Mouse (Mus musculus) neural tube, embryonic 13.5 days (tissue): Measurements from ENCODE around the gene Tmprss7. TPM values are rescaled to one million over a fixed set of nuclear protein-coding genes. Genes with fewer than 3 reads are reported as not detected.

Experiments used
- ATAC-seq: fragments of 200-750 bp; cut with Nextera tagmentation; 2 replicates; pipeline ENCODE4 v1.8.0; 2017; ENCODE audit warnings: low read depth, mild to moderate bottlenecking, moderate TSS enrichment, moderate library complexity
- H3K27ac ChIP-seq: fragments of 300-500 bp; sonication (generic); replicated peaks from 2 replicates; pipeline ENCODE4 v1.5.1; 2015; ENCODE audit warnings: moderate library complexity, mild to moderate bottlenecking, inconsistent platforms
- H3K27me3 ChIP-seq: fragments of 300-500 bp; sonication (generic); 2 replicates; pipeline ENCODE4 v1.6.1; 2015; ENCODE audit warnings: mild to moderate bottlenecking, inconsistent platforms
- H3K36me3 ChIP-seq: fragments of 300-500 bp; sonication (generic); 2 replicates; pipeline ENCODE4 v1.6.1; 2015; ENCODE audit warnings: mild to moderate bottlenecking, inconsistent platforms
- H3K4me1 ChIP-seq: fragments of 300-500 bp; sonication (generic); replicated peaks from 2 replicates; pipeline ENCODE4 v1.6.1; 2015; ENCODE audit warnings: inconsistent platforms
- H3K4me2 ChIP-seq: fragments of 300-500 bp; sonication (generic); 2 replicates; pipeline ENCODE4 v1.6.1; 2015; ENCODE audit warnings: inconsistent platforms, mild to moderate bottlenecking, moderate library complexity
- H3K4me3 ChIP-seq: fragments of 300-500 bp; sonication (generic); 2 replicates; pipeline ENCODE4 v1.5.1; 2015; ENCODE audit warnings: mild to moderate bottlenecking, inconsistent platforms
- H3K9ac ChIP-seq: fragments of 300-500 bp; sonication (generic); 2 replicates; pipeline ENCODE4 v1.6.1; 2015; ENCODE audit warnings: moderate library complexity, mild to moderate bottlenecking, inconsistent platforms
- H3K9me3 ChIP-seq: fragments of 300-500 bp; sonication (generic); 2 replicates; pipeline ENCODE4 v1.6.1; 2016; ENCODE audit warnings: inconsistent platforms
- WGBS: fragments of 180-500 bp; shearing (Covaris S2); methylation state at CpG from one replicate; pipeline ENCODE4 v1.1.7; 2015; 5-methylcytosine and 5-hydroxymethylcytosine counted together
- polyA plus RNA-seq: library from polyadenylated mRNA; unstranded; fragments of >200 nt; fragmentation: Nextera tagmentation; extraction: Ambion mirVana; gene quantifications from 2 replicates; pipeline ENCODE4 v1.2.1, GENCODE M21; 2015

Gene Tmprss7
- polyA plus RNA-seq, 1 experiment from 2014 or later = 0.24 TPM

GRCm38 (mm10) chr16:45644380-45644779, 49.1 kb downstream of the Tmprss7 start:
- Histone ChIP-seq H3K27me3 (no peaks in the 10 kb centered on the region), H3K27ac (no peak overlapping the region), H3K9me3 (no peaks in the 10 kb centered on the region), H3K36me3 (no peaks in the 10 kb centered on the region), H3K9ac (no peak overlapping the region), H3K4me1 (no peaks in the 10 kb centered on the region), H3K4me3 (no peak overlapping the region), H3K4me2 (no peak overlapping the region)
- 72% methylated on average over 6 of the region's 6 CpGs for WGBS
- no peak for ATAC-seq

DNA sequence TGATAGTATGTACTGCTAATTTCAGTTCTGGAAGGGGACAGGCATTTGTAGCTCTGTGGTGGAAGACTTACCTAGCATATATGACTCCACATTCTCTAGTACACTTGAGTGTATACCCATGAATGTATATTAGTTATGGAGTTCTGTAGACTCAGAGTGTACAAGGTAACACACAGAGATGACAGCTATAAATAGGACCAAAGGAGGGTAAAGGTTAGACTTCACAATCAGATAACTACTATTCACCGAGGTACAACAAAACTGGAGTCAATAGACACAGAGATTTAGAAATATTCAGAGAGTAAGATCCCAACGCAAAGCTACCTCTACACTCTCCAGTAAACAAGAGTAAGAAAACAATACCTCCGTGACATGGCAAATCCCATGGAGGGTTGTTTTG, 49.5 kb downstream of the Tmprss7 start:
- Histone ChIP-seq H3K9me3 (no peaks in the 10 kb centered on the region), H3K36me3 (no peaks in the 10 kb centered on the region), H3K4me1 (no peaks in the 10 kb centered on the region), H3K4me2 (no peak overlapping the region), H3K27me3 (no peaks in the 10 kb centered on the region), H3K4me3 (no peak overlapping the region), H3K9ac (no peak overlapping the region), H3K27ac (no peak overlapping the region)
- ATAC-seq = no peak
- 89% methylated on average over 3 of the region's 3 CpGs for WGBS

DNA sequence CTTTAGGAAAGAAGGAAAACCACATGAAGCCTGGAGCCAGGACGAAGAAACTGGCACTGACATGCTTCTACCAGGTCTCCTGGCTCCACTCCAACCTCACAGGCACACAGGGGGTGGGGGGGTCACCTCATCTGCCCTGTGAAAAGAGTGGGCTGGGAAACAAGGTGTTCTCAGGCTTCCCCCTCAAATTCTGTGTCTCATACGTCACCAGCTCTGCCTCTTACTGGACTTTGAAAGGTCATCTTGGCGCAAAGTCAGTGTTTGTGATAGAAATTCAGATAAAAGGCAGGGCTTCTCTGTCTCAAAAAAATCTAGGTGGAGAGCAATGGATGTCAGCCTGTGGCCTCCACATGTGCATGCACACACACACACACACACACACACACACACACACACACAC, 52.2 kb downstream of the Tmprss7 start:
- Histone ChIP-seq H3K9ac (no peak overlapping the region), H3K4me2 (no peak overlapping the region), H3K27me3 (no peaks in the 10 kb centered on the region), H3K9me3 (no peaks in the 10 kb centered on the region), H3K27ac (no peak overlapping the region), H3K4me3 (no peak overlapping the region), H3K4me1 (no peaks in the 10 kb centered on the region), H3K36me3 (no peaks in the 10 kb centered on the region)
- WGBS = 71% methylated on average over 3 of the region's 3 CpGs
- ATAC-seq = no peak

DNA sequence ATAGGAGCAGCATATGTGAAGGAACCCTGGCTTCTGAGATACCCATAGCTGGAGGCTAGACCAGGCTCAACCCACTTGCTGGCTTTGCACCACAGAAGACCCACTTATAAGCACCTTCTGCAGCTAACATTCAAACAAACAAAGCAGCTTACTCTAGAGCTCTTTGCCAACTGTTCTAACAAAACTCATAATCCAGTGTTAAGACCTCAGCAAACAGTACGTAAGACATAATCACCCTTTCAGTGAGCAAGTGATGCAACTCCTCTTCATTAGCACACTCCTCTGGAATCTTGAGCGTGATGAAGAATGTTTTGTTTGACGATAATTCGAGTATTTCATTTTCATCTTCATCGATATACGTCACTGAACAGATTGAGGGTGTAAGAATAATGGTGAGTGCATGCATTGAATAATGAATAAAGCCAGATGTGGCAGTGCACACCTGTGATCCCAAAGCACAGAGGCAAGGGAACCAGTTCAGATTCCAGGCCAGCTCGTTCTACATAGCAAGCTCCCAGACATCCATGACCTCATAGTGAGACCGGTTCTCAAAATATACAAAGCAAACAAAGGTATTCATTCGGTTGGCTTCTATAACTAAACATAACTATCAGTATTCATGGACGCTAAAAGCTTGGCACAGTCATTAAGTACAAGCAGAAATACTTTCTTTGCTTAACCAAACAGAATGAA, 53.2 kb downstream of the Tmprss7 start:
- Histone ChIP-seq H3K36me3 (no peaks in the 10 kb centered on the region), H3K9me3 (no peaks in the 10 kb centered on the region), H3K4me2 (no peak overlapping the region), H3K9ac (no peak overlapping the region), H3K4me1 (no peaks in the 10 kb centered on the region), H3K27me3 (no peaks in the 10 kb centered on the region), H3K4me3 (no peak overlapping the region), H3K27ac (no peak overlapping the region)
- no peak for ATAC-seq
- 85% methylated on average over 10 of the region's 10 CpGs for WGBS

GRCm38 (mm10) chr16:45635826-45636225, 57.6 kb downstream of the Tmprss7 start:
- no peaks in the 10 kb centered on the region for H3K4me1 ChIP-seq
- no peak overlapping the region for H3K27ac ChIP-seq
- H3K4me2 ChIP-seq = no peak overlapping the region
- H3K9me3 ChIP-seq = no peaks in the 10 kb centered on the region
- no peaks in the 10 kb centered on the region for H3K27me3 ChIP-seq
- 86% methylated on average over 2 of the region's 2 CpGs for WGBS
- no peak for ATAC-seq
- H3K36me3 ChIP-seq = no peaks in the 10 kb centered on the region
- H3K9ac ChIP-seq = no peak overlapping the region
- H3K4me3 ChIP-seq = no peak overlapping the region

GRCm38 (mm10) chr16:45632420-45632819, 61.0 kb downstream of the Tmprss7 start:
- H3K36me3 ChIP-seq = no peaks in the 10 kb centered on the region
- 63% methylated on average over 4 of the region's 4 CpGs for WGBS
- no peak overlapping the region for H3K9ac ChIP-seq
- ATAC-seq = no peak
- H3K9me3 ChIP-seq = no peaks in the 10 kb centered on the region
- no peaks in the 10 kb centered on the region for H3K27me3 ChIP-seq
- H3K4me3 ChIP-seq = no peak overlapping the region
- no peak overlapping the region for H3K4me2 ChIP-seq
- no peaks in the 10 kb centered on the region for H3K4me1 ChIP-seq
- no peak overlapping the region for H3K27ac ChIP-seq

- no peaks in the 10 kb centered on the region for H3K36me3 ChIP-seq
- no peaks in the 10 kb centered on the region for H3K9me3 ChIP-seq
- peak; percentile 84; the same call in 1 of the 2 replicates for ATAC-seq
- H3K27me3 ChIP-seq = no peaks in the 10 kb centered on the region
- H3K9ac ChIP-seq = no peak overlapping the region
- no peak overlapping the region for H3K4me3 ChIP-seq
- H3K4me2 ChIP-seq = no peak overlapping the region
- WGBS = 50% methylated on average over 5 of the region's 5 CpGs
- no peak overlapping the region for H3K27ac ChIP-seq
- H3K4me1 ChIP-seq = no peaks in the 10 kb centered on the region
Observed at GRCm38 (mm10) chr16:45630347-45630960, 63.0 kb downstream of the Tmprss7 start.

GRCm38 (mm10) chr16:45629497-45630105, 63.9 kb downstream of the Tmprss7 start:
- no peak overlapping the region for H3K4me3 ChIP-seq
- no peak overlapping the region for H3K4me2 ChIP-seq
- no peak overlapping the region for H3K9ac ChIP-seq
- no peaks in the 10 kb centered on the region for H3K27me3 ChIP-seq
- H3K36me3 ChIP-seq = no peaks in the 10 kb centered on the region
- WGBS = 75% methylated on average over 8 of the region's 8 CpGs
- H3K4me1 ChIP-seq = no peaks in the 10 kb centered on the region
- H3K9me3 ChIP-seq = no peaks in the 10 kb centered on the region
- H3K27ac ChIP-seq = no peak overlapping the region
- ATAC-seq = no peak

- H3K9me3 ChIP-seq = no peaks in the 10 kb centered on the region
- H3K27ac ChIP-seq = no peak overlapping the region
- H3K27me3 ChIP-seq = no peaks in the 10 kb centered on the region
- no peaks in the 10 kb centered on the region for H3K36me3 ChIP-seq
- no peak overlapping the region for H3K9ac ChIP-seq
- H3K4me1 ChIP-seq = no peaks in the 10 kb centered on the region
- WGBS = 84% methylated on average over 2 of the region's 2 CpGs
- ATAC-seq = no peak
- H3K4me2 ChIP-seq = no peak overlapping the region
- no peak overlapping the region for H3K4me3 ChIP-seq
Observed at GRCm38 (mm10) chr16:45625342-45625741, 68.1 kb downstream of the Tmprss7 start.

DNA sequence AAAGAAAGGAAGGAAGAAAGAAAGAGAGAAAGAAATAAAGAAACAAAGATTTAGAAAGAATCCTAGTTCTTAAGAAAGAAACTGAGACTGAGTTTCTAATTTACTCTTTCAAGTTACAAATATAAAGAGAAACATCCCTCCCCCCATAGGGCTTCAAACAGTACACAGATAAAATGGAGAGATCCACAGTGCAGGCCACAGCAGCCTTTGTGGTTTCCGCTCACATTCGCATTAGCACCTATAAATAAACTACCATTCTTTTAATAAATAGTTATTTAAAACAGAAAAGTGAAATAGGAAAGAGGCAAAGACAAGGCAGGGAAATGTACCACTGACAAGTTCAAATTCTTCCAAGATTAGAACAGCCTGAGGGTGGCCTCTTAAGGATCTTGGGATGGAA, 68.7 kb downstream of the Tmprss7 start:
- 85% methylated on average over 2 of the region's 2 CpGs for WGBS
- no peak for ATAC-seq

DNA sequence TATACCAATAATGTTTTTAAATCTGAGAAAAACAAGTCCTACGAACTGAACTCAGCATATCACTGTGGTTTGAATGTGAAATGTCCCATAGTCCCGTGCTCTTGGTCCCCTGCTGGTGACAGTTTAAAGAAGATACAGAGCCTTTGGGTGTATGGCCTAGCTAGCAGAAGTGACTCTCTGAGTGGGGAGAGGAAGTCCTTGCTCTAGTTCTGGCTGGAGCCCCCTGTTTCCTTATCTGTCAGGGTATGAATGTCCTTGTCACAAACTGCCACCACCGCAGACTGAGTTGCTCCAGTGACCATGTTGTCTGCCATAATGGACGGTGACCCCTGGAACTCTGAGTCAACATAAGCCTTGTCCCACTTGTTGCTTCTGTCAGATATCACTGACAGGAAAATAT, 70.2 kb downstream of the Tmprss7 start:
- H3K4me3 ChIP-seq = no peak overlapping the region
- H3K9ac ChIP-seq = no peak overlapping the region
- 87% methylated on average over 4 of the region's 4 CpGs for whole genome bisulfite sequencing
- no peaks in the 10 kb centered on the region for H3K9me3 ChIP-seq
- H3K36me3 ChIP-seq = no peaks in the 10 kb centered on the region
- H3K27ac ChIP-seq = no peak overlapping the region
- H3K27me3 ChIP-seq = no peaks in the 10 kb centered on the region
- H3K4me1 ChIP-seq = no peaks in the 10 kb centered on the region
- no peak overlapping the region for H3K4me2 ChIP-seq
- ATAC-seq = no peak

More for the DNA sequence above, 68.7 kb downstream of the Tmprss7 start:
- H3K4me2 ChIP-seq = no peak overlapping the region
- no peaks in the 10 kb centered on the region for H3K9me3 ChIP-seq
- no peak overlapping the region for H3K27ac ChIP-seq
- no peaks in the 10 kb centered on the region for H3K27me3 ChIP-seq
- H3K4me3 ChIP-seq = no peak overlapping the region
- no peaks in the 10 kb centered on the region for H3K36me3 ChIP-seq
- H3K4me1 ChIP-seq = no peaks in the 10 kb centered on the region
- no peak overlapping the region for H3K9ac ChIP-seq

- no peak for ATAC-seq
- H3K27ac ChIP-seq = no peak overlapping the region
- no peak overlapping the region for H3K9ac ChIP-seq
- no peaks in the 10 kb centered on the region for H3K4me1 ChIP-seq
- 79% methylated on average over 8 of the region's 8 CpGs for WGBS
- H3K9me3 ChIP-seq = no peaks in the 10 kb centered on the region
- H3K36me3 ChIP-seq = no peaks in the 10 kb centered on the region
- no peak overlapping the region for H3K4me2 ChIP-seq
- no peaks in the 10 kb centered on the region for H3K27me3 ChIP-seq
- no peak overlapping the region for H3K4me3 ChIP-seq
Observed at GRCm38 (mm10) chr16:45619751-45620375, 73.6 kb downstream of the Tmprss7 start.
